Mouse (Mus musculus): Measurements from ENCODE around the gene Olfr787.

Gene Olfr787

GRCm38 (mm10) chr10:129461562-129461961 lies at the start of gene Olfr787:
Olfr787 (plus strand) TSS chr10:129461862.
- DNase-seq (ENCODE audit: low spot score in 2 of 2) = no peak

- no peak for DNase-seq (ENCODE audit: low spot score in 2 of 2)
Measured at GRCm38 (mm10) chr10:129427006-129427405, 34.7 kb upstream of the Olfr787 start, which contains the start of gene Olfr786. Olfr786 (plus strand) TSS chr10:129427306.

DNA sequence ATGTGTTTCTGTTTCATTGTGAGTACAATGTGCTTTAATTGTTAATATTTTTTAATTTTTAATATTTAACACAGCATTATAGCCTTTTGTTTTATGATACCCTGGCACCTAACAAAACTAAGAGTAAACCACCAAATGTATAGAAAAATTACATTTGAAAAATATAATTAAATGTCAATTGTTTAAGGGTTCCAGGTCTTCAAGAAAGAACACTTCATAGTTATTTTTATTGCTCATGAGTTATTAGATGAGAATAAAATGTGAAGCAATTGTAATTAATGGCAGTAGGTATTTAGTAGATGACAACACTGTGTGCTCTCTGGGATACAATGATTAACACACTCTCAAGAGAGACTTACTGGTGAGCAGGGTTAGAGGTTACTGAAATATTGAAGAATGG lies 9.0 kb downstream of the Olfr787 start, which contains the start of gene Olfr788:
Gene Olfr788 (plus strand): TSS at position 301 of the 400 bp plus-strand sequence.
- DNase-seq (ENCODE audit: low spot score in 2 of 2) = no peak

DNA sequence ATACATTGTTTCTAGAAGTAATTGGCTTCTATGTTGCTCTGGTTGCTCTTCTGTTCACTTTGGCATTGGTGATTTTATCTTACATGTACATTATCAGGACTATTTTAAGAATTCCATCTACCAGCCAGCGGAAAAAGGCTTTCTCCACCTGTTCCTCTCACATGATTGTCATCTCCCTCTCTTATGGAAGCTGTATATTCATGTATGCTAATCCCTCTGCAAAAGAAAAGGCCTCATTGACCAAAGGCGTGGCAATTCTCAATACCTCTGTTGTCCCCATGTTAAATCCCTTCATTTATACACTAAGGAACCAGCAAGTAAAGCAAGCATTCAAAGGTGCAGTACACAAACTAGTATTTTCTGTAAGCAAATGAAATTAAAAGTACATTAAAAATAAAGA lies 11.6 kb downstream of the Olfr787 start:
- DNase-seq (ENCODE audit: low spot score in 2 of 2) = no peak

- no peak for DNase-seq (ENCODE audit: low spot score in 2 of 2)
Measured at GRCm38 (mm10) chr10:129473723-129474122, 12.1 kb downstream of the Olfr787 start.

GRCm38 (mm10) chr10:129484452-129484851 lies 22.8 kb downstream of the Olfr787 start, which contains the start of gene Olfr789:
Olfr789 (plus strand) TSS chr10:129484752.
- DNase-seq (ENCODE audit: low spot score in 2 of 2) = no peak

DNA sequence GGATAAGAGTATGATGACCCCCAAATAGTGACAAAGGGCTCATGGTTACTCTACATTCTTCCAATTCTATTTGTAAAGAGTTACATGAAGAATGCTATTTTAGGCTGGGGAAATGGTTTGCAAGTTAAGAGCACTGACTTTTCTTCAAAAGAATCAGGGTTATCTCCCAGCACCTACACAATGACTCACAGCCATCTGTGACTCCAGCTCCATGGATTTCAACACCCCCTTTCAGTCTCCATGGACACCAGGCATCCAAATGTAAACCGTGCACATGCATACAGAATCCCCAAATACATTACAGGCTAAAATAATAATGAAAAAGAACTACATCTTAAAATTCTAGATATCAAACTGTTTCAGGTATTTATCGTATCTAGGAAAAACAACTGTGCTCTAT lies 28.4 kb downstream of the Olfr787 start:
- peak; percentile 18 to 46 for DNase-seq (ENCODE audit: low spot score in 2 of 2)

- no peak for DNase-seq (ENCODE audit: low spot score in 2 of 2)
Measured at GRCm38 (mm10) chr10:129498192-129498591, 36.5 kb downstream of the Olfr787 start, which contains the start of gene Olfr790. Olfr790 (plus strand) TSS chr10:129498492.

Data from frontal cortex, postnatal 36 days (tissue).